7 mouse cellular contexts compared by ENCODE assay signal in the genomic region with DNA sequence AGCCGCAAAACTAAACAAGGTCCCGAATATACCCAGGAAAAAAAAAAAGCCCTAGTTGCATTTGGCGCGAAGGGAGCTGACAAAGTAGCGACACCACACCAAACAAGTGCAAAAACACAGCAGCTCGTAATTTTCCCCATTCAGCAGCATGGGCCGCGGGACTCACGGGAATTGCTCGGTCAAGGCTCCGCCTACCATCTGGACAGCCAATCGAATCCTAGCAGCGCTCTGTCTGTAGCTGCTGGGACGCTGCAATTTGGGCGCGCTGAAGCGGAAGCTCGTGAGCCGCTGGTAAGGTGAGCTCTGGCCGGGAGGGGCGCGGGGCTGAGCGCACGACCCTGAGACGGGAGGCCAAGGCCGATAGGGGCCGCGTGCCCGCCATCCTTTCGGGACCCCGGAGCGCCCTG. TPM values are rescaled to one million over a fixed set of nuclear protein-coding genes. Genes with fewer than 3 reads are reported as not detected.
DNase-seq lines count a peak whose midpoint lies in the region; ATAC-seq lines count a peak whose summit lies in the region.

Blvra (plus strand) TSS at position 231 of the 407 bp plus-strand sequence.

- H3K27ac ChIP-seq in embryonic facial prominence, embryonic 11.5 days (replicated peaks; ENCODE audit: low read depth, low read length), result no peak within 1 kb of the TSS
- H3K27ac ChIP-seq in limb, embryonic 10.5 days, result peak within 1 kb of the TSS; percentile 93
- 0 out of 2 replicates have a peak within 1 kb of the TSS, but pooled peaks have one; percentile 41 for H3K27ac ChIP-seq in midbrain, embryonic 13.5 days

- no peaks in the 10 kb centered on the region for H3K9me3 ChIP-seq in embryonic facial prominence, embryonic 11.5 days (replicated peaks; ENCODE audit: control insufficient read depth, low read length)
- no peaks in the 10 kb centered on the region for H3K9me3 ChIP-seq in limb, embryonic 10.5 days (replicated peaks)
- no peaks in the 10 kb centered on the region for H3K9me3 ChIP-seq in midbrain, embryonic 13.5 days

- H3K4me1 ChIP-seq in embryonic facial prominence, embryonic 11.5 days (ENCODE audit: control insufficient read depth, insufficient read depth, low read length), result peaks cover 2% of the 10 kb centered on the region; the same call in 1 of the 2 replicates
- H3K4me1 ChIP-seq in limb, embryonic 10.5 days, result peaks cover 16% of the 10 kb centered on the region
- H3K4me1 ChIP-seq in midbrain, embryonic 13.5 days (replicated peaks), result peaks cover 13% of the 10 kb centered on the region

- peak; percentile 92 for DNase-seq in adrenal gland, postnatal 14 days
- DNase-seq in embryonic facial prominence, embryonic 11.5 days (ENCODE audit: low spot score), result peak; percentile 96
- DNase-seq in kidney, adult 11 months, result peak; percentile 91
- peak; percentile 92 for DNase-seq in limb, embryonic 10.5 days (ENCODE audit: low spot score)
- peak; percentile 75 for DNase-seq in spleen, adult 12 weeks (ENCODE audit: low spot score)

- H3K4me3 ChIP-seq in embryonic facial prominence, embryonic 11.5 days (ENCODE audit: low read depth, low read length), result peak within 1 kb of the TSS; percentile 53
- H3K4me3 ChIP-seq in limb, embryonic 10.5 days, result peak within 1 kb of the TSS; percentile 66
- peak within 1 kb of the TSS; percentile 74 for H3K4me3 ChIP-seq in midbrain, embryonic 13.5 days (replicated peaks)

- peak; percentile 98 for ATAC-seq in embryonic facial prominence, embryonic 11.5 days (replicated peaks; ENCODE audit: insufficient number of reproducible peaks, low FRiP score, low TSS enrichment, low read depth)
- ATAC-seq in granulocyte monocyte progenitor cell, adult 5-6 weeks (replicated peaks; ENCODE audit: poor library complexity, severe bottlenecking), result peak; percentile 100
- ATAC-seq in midbrain, embryonic 13.5 days, result peak; percentile 99

- peak within 1 kb of the TSS; percentile 80 for H3K9ac ChIP-seq in embryonic facial prominence, embryonic 11.5 days (replicated peaks; ENCODE audit: low read length)
- peak within 1 kb of the TSS; percentile 83 for H3K9ac ChIP-seq in midbrain, embryonic 13.5 days (replicated peaks)

- no peaks in the 10 kb centered on the region for H3K27me3 ChIP-seq in embryonic facial prominence, embryonic 11.5 days (ENCODE audit: control insufficient read depth, insufficient read depth, low read length)
- H3K27me3 ChIP-seq in limb, embryonic 10.5 days (ENCODE audit: low read depth, poor library complexity, severe bottlenecking), result no peaks in the 10 kb centered on the region
- no peaks in the 10 kb centered on the region for H3K27me3 ChIP-seq in midbrain, embryonic 13.5 days

- H3K4me2 ChIP-seq in embryonic facial prominence, embryonic 11.5 days (ENCODE audit: low read depth, low read length), result peak within 1 kb of the TSS; percentile 54
- peak within 1 kb of the TSS; percentile 66 for H3K4me2 ChIP-seq in midbrain, embryonic 13.5 days (replicated peaks)

- no peaks in the 10 kb centered on the region for H3K36me3 ChIP-seq in embryonic facial prominence, embryonic 11.5 days (replicated peaks; ENCODE audit: control insufficient read depth, insufficient read depth, low read depth, low read length)
- H3K36me3 ChIP-seq in limb, embryonic 10.5 days, result peaks cover 20% of the 10 kb centered on the region
- H3K36me3 ChIP-seq in midbrain, embryonic 13.5 days, result peaks cover 19% of the 10 kb centered on the region

- under 1% methylated on average over 32 of the region's 32 CpGs for WGBS in embryonic facial prominence, embryonic 11.5 days
- under 1% methylated on average over 32 of the region's 32 CpGs for WGBS in limb, embryonic 10.5 days
- WGBS in midbrain, embryonic 13.5 days, result under 1% methylated on average over 31 of the region's 32 CpGs

RNA-seq across cellular contexts. Expression of gene Blvra, which starts in this region (rescaled TPM):
- 33.6 and 33.7 TPM in 2 replicates for total RNA-seq in adrenal gland, postnatal 14 days (2021)
- 34.6 and 35.6 TPM in 2 replicates for polyA plus RNA-seq in embryonic facial prominence, embryonic 11.5 days (2014; fragmentation: Nextera tagmentation; extraction: Ambion mirVana)
- total RNA-seq in granulocyte monocyte progenitor cell, adult 5-6 weeks (2014; fragmentation: Nextera tagmentation), result 41.2 and 51.4 TPM in 2 replicates
- total RNA-seq in granulocyte monocyte progenitor cell, adult 5-6 weeks (2017), result 30.5 and 34.9 TPM in 2 replicates
- 30.9 and 31.7 TPM in 2 replicates for polyA plus RNA-seq in limb, embryonic 10.5 days (2016; fragmentation: Nextera tagmentation; extraction: Ambion mirVana)
- 22.8 TPM in 2 replicates for polyA plus RNA-seq in midbrain, embryonic 13.5 days (2015; fragmentation: Nextera tagmentation; extraction: Ambion mirVana)
